Mouse (Mus musculus) spleen, adult 2 months (tissue): ENCODE data around the gene Kcnt2.

Experiments used
- CTCF ChIP-seq: fragments of 200-500 bp; IDR thresholded peaks from 2 replicates; pipeline ENCODE4 v1.5.1; 2011; ENCODE audit warnings: mild to moderate bottlenecking, inconsistent platforms; ENCODE audit not compliant: insufficient read depth, insufficient read length, insufficient replicate concordance; ENCODE audit errors: extremely low read depth
- POLR2A ChIP-seq: fragments of 200-500 bp; IDR thresholded peaks from 2 replicates; pipeline ENCODE4 v1.6.1; 2011; ENCODE audit warnings: low read depth, low read length, inconsistent platforms

DNA sequence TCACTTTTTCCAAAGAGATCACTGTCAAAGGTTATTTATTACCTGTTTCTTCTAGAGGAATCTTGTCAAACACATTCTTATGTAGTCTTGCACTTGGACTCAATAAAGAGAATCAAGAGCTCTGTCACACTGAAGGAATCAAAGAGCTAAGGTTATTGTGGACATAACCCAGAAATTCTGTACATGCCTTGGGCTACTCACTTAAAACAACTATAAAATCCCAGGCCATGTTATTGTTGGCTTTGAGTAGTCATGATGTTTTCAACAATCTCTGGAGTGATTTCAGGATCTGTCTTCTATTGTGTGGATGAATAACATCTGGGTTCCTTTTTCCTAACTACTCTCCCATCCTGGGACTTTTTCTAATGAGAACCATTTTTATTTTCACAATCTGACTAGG, 177.0 kb downstream of the Kcnt2 start:
- TF ChIP-seq CTCF (no peak), POLR2A (no peak)
